Mouse (Mus musculus) stomach, postnatal 0 days (tissue): Measurements from ENCODE around the gene Sox4. TPM values are rescaled to one million over a fixed set of nuclear protein-coding genes. Genes with fewer than 3 reads are reported as not detected.

Experiments
- ATAC-seq: fragments of 200-750 bp; cut with Nextera tagmentation; 2 replicates; pipeline ENCODE4 v1.8.0; 2017; ENCODE audit not compliant: low FRiP score, low TSS enrichment
- DNase-seq: peaks from one replicate; pipeline ENCODE4 v3.0.0-alpha.2; 2016; ENCODE audit warnings: low spot score
- H3K27ac ChIP-seq: fragments of 300-500 bp; sonication (generic); replicated peaks from 2 replicates; pipeline ENCODE4 v1.5.1; 2014; ENCODE audit warnings: mild to moderate bottlenecking, control low read depth
- H3K27me3 ChIP-seq: fragments of 300-500 bp; sonication (generic); 2 replicates; pipeline ENCODE4 v1.6.1; 2014; ENCODE audit warnings: low read length; ENCODE audit not compliant: control insufficient read depth, insufficient read depth
- H3K36me3 ChIP-seq: fragments of 300-500 bp; sonication (generic); 2 replicates; pipeline ENCODE4 v1.6.1; 2014; ENCODE audit warnings: low read length, mixed read lengths; ENCODE audit not compliant: control insufficient read depth, insufficient read depth
- H3K4me1 ChIP-seq: fragments of 300-500 bp; sonication (generic); replicated peaks from 2 replicates; pipeline ENCODE4 v1.6.1; 2014; ENCODE audit warnings: antibody characterized with exemption; ENCODE audit not compliant: control insufficient read depth, insufficient read depth
- H3K4me2 ChIP-seq: fragments of 300-500 bp; sonication (generic); replicated peaks from 2 replicates; pipeline ENCODE4 v1.6.1; 2014; ENCODE audit warnings: low read depth, mild to moderate bottlenecking, control low read depth, moderate library complexity
- H3K4me3 ChIP-seq: fragments of 300-500 bp; sonication (generic); 2 replicates; pipeline ENCODE4 v1.5.1; 2014; ENCODE audit warnings: low read depth, low read length, control low read depth
- H3K9ac ChIP-seq: fragments of 300-500 bp; sonication (generic); 2 replicates; pipeline ENCODE4 v1.6.1; 2014; ENCODE audit warnings: mild to moderate bottlenecking, low read length, control low read depth, mixed read lengths
- H3K9me3 ChIP-seq: fragments of 300-500 bp; sonication (generic); 2 replicates; pipeline ENCODE4 v1.6.1; 2016; ENCODE audit warnings: low read length; ENCODE audit not compliant: control insufficient read depth
- CTCF ChIP-seq: IDR thresholded peaks from 2 replicates; pipeline ENCODE4 v1.5.1; 2016; ENCODE audit warnings: antibody characterized with exemption, low read depth, mild to moderate bottlenecking, moderate library complexity
- EP300 ChIP-seq: optimal IDR thresholded peaks from 2 replicates; pipeline ENCODE3; 2016; ENCODE audit warnings: antibody characterized with exemption
- WGBS: fragments of 180-500 bp; shearing (Covaris S2); extraction: QIAGEN DNeasy Blood & Tissue Kit; methylation state at CpG from one replicate; pipeline ENCODE4 v1.1.7; 2014; 5-methylcytosine and 5-hydroxymethylcytosine counted together
- polyA plus RNA-seq: library from polyadenylated mRNA; unstranded; fragments of >200 nt; fragmentation: Nextera tagmentation; extraction: Ambion mirVana; gene quantifications from 2 replicates; pipeline ENCODE4 v1.2.1, GENCODE M21; 2015

The Sox4 gene
- polyA plus RNA-seq, 1 experiment from 2014 or later, result 23.1 TPM

- 28% methylated on average over 4 of the region's 4 CpGs for WGBS
- TF ChIP-seq CTCF (no peak), EP300 (no peak)
- no peak overlapping the region for H3K4me2 ChIP-seq
- no peak overlapping the region for H3K9ac ChIP-seq
- no peaks in the 10 kb centered on the region for H3K36me3 ChIP-seq
- no peak for ATAC-seq
- H3K27me3 ChIP-seq, result no peaks in the 10 kb centered on the region
- DNase-seq, result no peak
- H3K27ac ChIP-seq, result no peak overlapping the region
- H3K4me3 ChIP-seq, result no peak overlapping the region
- H3K4me1 ChIP-seq, result no peaks in the 10 kb centered on the region
- H3K9me3 ChIP-seq, result no peaks in the 10 kb centered on the region
Observed at GRCm38 (mm10) chr13:28941983-28942630, 11.4 kb downstream of the Sox4 start.

GRCm38 (mm10) chr13:28933375-28933774 is 20.1 kb downstream of the Sox4 start:
- Histone ChIP-seq H3K27ac (no peak overlapping the region), H3K36me3 (no peaks in the 10 kb centered on the region), H3K9ac (no peak overlapping the region), H3K27me3 (no peaks in the 10 kb centered on the region), H3K4me2 (no peak overlapping the region), H3K9me3 (no peaks in the 10 kb centered on the region), H3K4me3 (no peak overlapping the region), H3K4me1 (no peaks in the 10 kb centered on the region)
- TF ChIP-seq EP300 (no peak), CTCF (no peak)
- 80% methylated on average over 8 of the region's 8 CpGs for WGBS
- DNase-seq, result no peak
- ATAC-seq, result no peak

GRCm38 (mm10) chr13:28931776-28932175 is 21.7 kb downstream of the Sox4 start:
- Histone ChIP-seq H3K27ac (no peak overlapping the region), H3K4me3 (no peak overlapping the region), H3K27me3 (no peaks in the 10 kb centered on the region), H3K9me3 (no peaks in the 10 kb centered on the region), H3K4me2 (no peak overlapping the region), H3K9ac (no peak overlapping the region), H3K4me1 (no peaks in the 10 kb centered on the region), H3K36me3 (no peaks in the 10 kb centered on the region)
- DNase-seq (no peak), ATAC-seq (no peak)
- TF ChIP-seq EP300 (no peak), CTCF (no peak)
- WGBS, result 42% methylated on average over 3 of the region's 3 CpGs

GRCm38 (mm10) chr13:28931266-28931665 is 22.2 kb downstream of the Sox4 start:
- ATAC-seq (0 out of 2 replicates have a peak, but pooled peaks have one; percentile 24), DNase-seq (no peak)
- 90% methylated on average over 3 of the region's 3 CpGs for WGBS
- Histone ChIP-seq H3K27me3 (no peaks in the 10 kb centered on the region), H3K4me2 (no peak overlapping the region), H3K9me3 (no peaks in the 10 kb centered on the region), H3K27ac (no peak overlapping the region), H3K36me3 (no peaks in the 10 kb centered on the region), H3K4me3 (no peak overlapping the region), H3K9ac (no peak overlapping the region), H3K4me1 (no peaks in the 10 kb centered on the region)
- no peak for TF ChIP-seq EP300
- TF ChIP-seq CTCF, result no peak

GRCm38 (mm10) chr13:28930364-28930763 is 23.1 kb downstream of the Sox4 start:
- Histone ChIP-seq H3K4me3 (no peak overlapping the region), H3K9me3 (no peaks in the 10 kb centered on the region), H3K27me3 (no peaks in the 10 kb centered on the region), H3K27ac (no peak overlapping the region), H3K4me2 (no peak overlapping the region), H3K4me1 (no peaks in the 10 kb centered on the region), H3K36me3 (no peaks in the 10 kb centered on the region), H3K9ac (no peak overlapping the region)
- TF ChIP-seq CTCF (no peak), EP300 (no peak)
- ATAC-seq, result no peak
- WGBS, result 55% methylated on average over 4 of the region's 4 CpGs
- no peak for DNase-seq

GRCm38 (mm10) chr13:28929936-28930335 is 23.6 kb downstream of the Sox4 start:
- Histone ChIP-seq H3K4me1 (no peaks in the 10 kb centered on the region), H3K4me2 (no peak overlapping the region), H3K36me3 (no peaks in the 10 kb centered on the region), H3K9me3 (no peaks in the 10 kb centered on the region), H3K4me3 (no peak overlapping the region), H3K27me3 (no peaks in the 10 kb centered on the region), H3K27ac (no peak overlapping the region), H3K9ac (no peak overlapping the region)
- no peak for DNase-seq
- no peak for ATAC-seq
- WGBS, result 48% methylated on average over 3 of the region's 3 CpGs
- TF ChIP-seq EP300, result no peak
- no peak for TF ChIP-seq CTCF
